Mouse (Mus musculus): ENCODE results near the gene Huwe1.

- TF ChIP-seq USF1 (IDR thresholded peaks at IDR 0.05; ENCODE audit: low read depth) = no peak
- TF ChIP-seq CTCF (IDR thresholded peaks at IDR 0.05; ENCODE audit: control insufficient read depth, insufficient read depth, insufficient read length) = no peak
- no peak for TF ChIP-seq MAX (IDR thresholded peaks at IDR 0.05)
- TF ChIP-seq CEBPB (IDR thresholded peaks at IDR 0.05; ENCODE audit: low read depth) = no peak
Measured at GRCm38 (mm10) chrX:151832982-151833381, 32.4 kb downstream of the Huwe1 start.
